Mouse (Mus musculus) liver, postnatal 0 days (tissue): ENCODE results near the gene P2ry14. TPM values are rescaled to one million over a fixed set of nuclear protein-coding genes. Genes with fewer than 3 reads are reported as not detected.
A peak's percentile ranks its signal among the peaks of the same experiment; 100 is the strongest.
"Not testable (repeated sequence)": the region's sequence is repeated elsewhere in the genome, so short reads cannot be mapped to it uniquely, and the experiment has no call there.

Experiments
- ATAC-seq: fragments of 200-750 bp; cut with Nextera tagmentation; 2 replicates; pipeline ENCODE4 v1.8.0; 2017; ENCODE audit warnings: mild to moderate bottlenecking, moderate library complexity
- DNase-seq: peaks from one replicate; pipeline ENCODE4 v3.0.0-alpha.2; 2016
- H3K27ac ChIP-seq: fragments of 300-500 bp; sonication (generic); 2 replicates; pipeline ENCODE4 v1.5.1; 2014; ENCODE audit warnings: antibody characterized with exemption, moderate library complexity, mild to moderate bottlenecking, low read depth
- H3K27me3 ChIP-seq: fragments of 300-500 bp; sonication (generic); 2 replicates; pipeline ENCODE4 v1.6.1; 2014; ENCODE audit warnings: low read length, control low read depth, mixed read lengths; ENCODE audit not compliant: insufficient read depth
- H3K36me3 ChIP-seq: fragments of 300-500 bp; sonication (generic); replicated peaks from 2 replicates; pipeline ENCODE4 v1.6.1; 2014; ENCODE audit warnings: mild to moderate bottlenecking, control low read depth, low read length, moderate library complexity, mixed read lengths; ENCODE audit not compliant: insufficient read depth
- H3K4me1 ChIP-seq: fragments of 300-500 bp; sonication (generic); 2 replicates; pipeline ENCODE4 v1.6.1; 2014; ENCODE audit warnings: antibody characterized with exemption, mild to moderate bottlenecking, control low read depth; ENCODE audit not compliant: insufficient read depth
- H3K4me2 ChIP-seq: fragments of 300-500 bp; sonication (generic); 2 replicates; pipeline ENCODE4 v1.6.1; 2014; ENCODE audit warnings: low read depth, mild to moderate bottlenecking, low read length, moderate library complexity, mixed read lengths
- H3K4me3 ChIP-seq: fragments of 300-500 bp; sonication (generic); 2 replicates; pipeline ENCODE4 v1.5.1; 2014; ENCODE audit warnings: low read depth, low read length
- H3K9ac ChIP-seq: fragments of 300-500 bp; sonication (generic); replicated peaks from 2 replicates; pipeline ENCODE4 v1.6.1; 2014; ENCODE audit warnings: mild to moderate bottlenecking, moderate library complexity
- H3K9me3 ChIP-seq: fragments of 300-500 bp; sonication (generic); 2 replicates; pipeline ENCODE4 v1.6.1; 2016; ENCODE audit warnings: mild to moderate bottlenecking, control low read depth, low read length, mixed read lengths
- CTCF ChIP-seq: sonication (generic); IDR thresholded peaks from 2 replicates; pipeline ENCODE4 v1.5.1; 2016; ENCODE audit warnings: antibody characterized with exemption, low read depth
- EP300 ChIP-seq: IDR thresholded peaks from 2 replicates; pipeline ENCODE4 v1.6.1; 2016; ENCODE audit warnings: antibody characterized with exemption, low read depth, mild to moderate bottlenecking
- WGBS: fragments of 180-500 bp; shearing (Covaris S2); extraction: QIAGEN DNeasy Blood & Tissue Kit; methylation state at CpG from one replicate; pipeline ENCODE4 v1.1.7; 2014; ENCODE audit not compliant: insufficient replicate concordance; 5-methylcytosine and 5-hydroxymethylcytosine counted together
- polyA plus RNA-seq: library from polyadenylated mRNA; unstranded; fragments of >200 nt; fragmentation: Nextera tagmentation; extraction: Ambion mirVana; gene quantifications from 2 replicates; pipeline ENCODE4 v1.2.1, GENCODE M21; 2015

P2ry14 gene
- polyA plus RNA-seq, 1 experiment from 2014 or later: 9.4 TPM

DNA sequence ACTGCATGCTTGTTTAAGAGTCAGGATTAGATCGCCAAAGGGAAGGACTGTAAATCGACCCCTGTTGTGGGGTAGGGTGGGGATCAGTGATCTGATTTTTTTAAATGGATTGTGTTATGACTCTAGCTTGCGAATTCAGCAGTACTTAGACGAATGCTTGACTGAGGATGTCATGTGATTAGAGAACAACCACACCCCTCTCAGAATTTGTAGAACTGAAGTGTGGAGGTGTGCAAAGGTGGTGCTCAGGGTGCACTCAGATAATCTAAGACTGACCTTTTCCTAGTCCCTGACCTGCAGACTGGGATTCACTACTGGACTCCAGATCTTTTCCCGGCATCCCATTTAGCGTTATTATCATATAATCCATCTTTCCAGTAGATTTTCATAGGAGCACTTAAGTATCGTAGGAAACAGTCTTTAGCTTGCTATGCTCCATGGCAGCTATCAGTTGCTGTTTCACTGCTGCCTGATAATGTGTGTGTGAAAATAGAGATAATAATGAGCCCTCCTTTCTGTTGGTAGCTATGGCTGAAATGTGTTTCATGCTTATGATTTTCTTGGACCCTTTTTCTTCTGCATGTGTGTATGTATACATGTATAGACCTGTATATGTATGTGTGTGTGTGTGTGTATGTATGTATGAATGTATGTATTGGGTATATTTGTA, 31.5 kb downstream of the P2ry14 start:
- DNase-seq: no peak
- no peak overlapping the region for H3K9ac ChIP-seq
- no peak overlapping the region for H3K4me3 ChIP-seq
- WGBS: 55% methylated on average over 7 of the region's 7 CpGs
- H3K27ac ChIP-seq: no peak overlapping the region
- no peaks in the 10 kb centered on the region for H3K27me3 ChIP-seq
- H3K4me2 ChIP-seq: no peak overlapping the region
- H3K36me3 ChIP-seq: no peaks in the 10 kb centered on the region
- no peaks in the 10 kb centered on the region for H3K9me3 ChIP-seq
- H3K4me1 ChIP-seq: peaks cover 13% of the 10 kb centered on the region
- no peak for ATAC-seq
- TF ChIP-seq EP300: no peak
- no peak for TF ChIP-seq CTCF

- Histone ChIP-seq H3K9ac (no peak overlapping the region), H3K9me3 (no peaks in the 10 kb centered on the region), H3K4me1 (peaks cover 13% of the 10 kb centered on the region), H3K4me2 (no peak overlapping the region), H3K36me3 (no peaks in the 10 kb centered on the region), H3K27ac (no peak overlapping the region), H3K4me3 (no peak overlapping the region), H3K27me3 (no peaks in the 10 kb centered on the region)
- no peak for TF ChIP-seq CTCF
- no peak for TF ChIP-seq EP300
- ATAC-seq: no peak
- DNase-seq: no peak
- WGBS: 62% methylated on average over 7 of the region's 7 CpGs
These were observed 32.2 kb downstream of the P2ry14 start for GRCm38 (mm10) chr3:59121067-59121730.

DNA sequence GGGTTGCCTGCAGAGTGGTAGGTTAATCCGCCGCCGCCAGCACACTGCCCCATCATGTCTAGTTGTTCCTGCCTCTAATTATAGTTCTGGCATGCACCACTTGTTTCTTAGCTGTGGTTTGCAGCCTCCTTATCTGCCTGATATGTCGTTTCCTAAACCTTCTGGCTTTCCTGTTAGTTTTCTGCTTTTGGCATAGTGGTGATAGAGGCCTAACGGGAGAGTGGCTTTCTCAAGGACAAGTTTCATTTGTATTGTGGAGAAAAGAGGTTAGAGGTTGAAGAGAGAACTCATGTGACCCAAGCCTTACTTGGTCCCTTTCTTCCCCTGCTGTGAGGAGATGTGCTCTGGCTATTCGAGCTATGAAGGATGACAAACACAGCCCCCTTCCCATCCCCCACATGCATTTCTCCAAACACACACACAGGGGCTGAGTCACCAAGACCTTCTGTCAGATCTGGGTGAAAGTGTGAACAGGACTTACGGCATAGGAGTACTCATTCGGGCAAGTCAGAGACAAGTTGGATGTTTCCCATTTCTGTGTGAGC, 39.4 kb downstream of the P2ry14 start:
- TF ChIP-seq EP300 (peak; percentile 77), CTCF (no peak)
- no peak overlapping the region for H3K4me2 ChIP-seq
- no peak overlapping the region for H3K4me3 ChIP-seq
- H3K36me3 ChIP-seq: 0 out of 2 replicates have a peak, but pooled peaks cover 10% of the 10 kb centered on the region
- WGBS: 18% methylated on average over 8 of the region's 8 CpGs
- no peak overlapping the region for H3K27ac ChIP-seq
- H3K9me3 ChIP-seq: no peaks in the 10 kb centered on the region
- DNase-seq: no peak
- ATAC-seq: peak; percentile 70
- H3K4me1 ChIP-seq: peaks cover 8% of the 10 kb centered on the region
- H3K27me3 ChIP-seq: no peaks in the 10 kb centered on the region
- no peak overlapping the region for H3K9ac ChIP-seq

GRCm38 (mm10) chr3:59113291-59113690, 40.1 kb downstream of the P2ry14 start:
- DNase-seq, H3K36me3 ChIP-seq, H3K27ac ChIP-seq, H3K4me2 ChIP-seq, H3K9me3 ChIP-seq, H3K27me3 ChIP-seq, ATAC-seq, H3K9ac ChIP-seq, H3K4me1 ChIP-seq, H3K4me3 ChIP-seq: not testable (repeated sequence)
- WGBS: 80% methylated on average over 4 of the region's 4 CpGs

DNA sequence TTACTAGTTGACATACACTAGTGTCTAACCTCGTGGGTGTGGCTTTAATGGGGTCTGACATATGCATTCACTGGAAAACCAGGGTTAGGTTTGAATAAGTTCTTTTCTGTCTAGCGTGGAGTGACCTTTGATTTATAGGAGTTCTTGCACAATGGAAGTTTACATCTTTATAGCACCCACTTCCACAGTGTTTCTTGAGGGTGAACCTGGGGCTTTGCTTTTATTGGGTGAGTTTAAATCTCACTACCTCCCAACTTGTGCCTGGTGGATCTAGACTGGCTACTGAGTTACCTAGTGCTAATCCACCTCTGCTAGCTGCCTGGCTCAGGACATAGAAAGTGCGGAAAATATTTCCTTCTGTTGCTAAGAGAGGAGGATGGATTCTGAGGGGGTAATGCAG, 41.5 kb downstream of the P2ry14 start:
- no peak overlapping the region for H3K27ac ChIP-seq
- H3K9me3 ChIP-seq: no peaks in the 10 kb centered on the region
- H3K4me1 ChIP-seq: peaks cover 8% of the 10 kb centered on the region
- no peak overlapping the region for H3K9ac ChIP-seq
- no peak overlapping the region for H3K4me2 ChIP-seq
- 66% methylated on average over 3 of the region's 3 CpGs for WGBS
- DNase-seq (no peak), ATAC-seq (no peak)
- 0 out of 2 replicates have a peak, but pooled peaks cover 10% of the 10 kb centered on the region for H3K36me3 ChIP-seq
- TF ChIP-seq CTCF: no peak
- no peak for TF ChIP-seq EP300
- no peak overlapping the region for H3K4me3 ChIP-seq
- no peaks in the 10 kb centered on the region for H3K27me3 ChIP-seq

- H3K27ac ChIP-seq, H3K4me2 ChIP-seq, H3K36me3 ChIP-seq, H3K9ac ChIP-seq, H3K9me3 ChIP-seq, ATAC-seq, DNase-seq, H3K27me3 ChIP-seq, H3K4me1 ChIP-seq, H3K4me3 ChIP-seq: not testable (repeated sequence)
- 84% methylated on average over 3 of the region's 3 CpGs for WGBS
These were observed 43.6 kb downstream of the P2ry14 start for GRCm38 (mm10) chr3:59109834-59110233.
